Mouse (Mus musculus) megakaryocyte, adult 5-6 weeks (primary cell): ENCODE data around the gene Med27. TPM values are rescaled to one million over a fixed set of nuclear protein-coding genes. Genes with fewer than 3 reads are reported as not detected.

Source experiments
- ATAC-seq: 2 replicates; pipeline ENCODE4 v1.8.0; 2016; ENCODE audit warnings: mild to moderate bottlenecking, inconsistent platforms; ENCODE audit not compliant: poor library complexity, severe bottlenecking
- total RNA-seq, 2 experiments: library from RNA; stranded (forward) in 1 of 2; stranded (reverse) in 1 of 2; fragments of 153-499, 151-499 nt in 1 of 2; fragments of 221-1000, 200-1000 nt in 1 of 2; gene quantifications; 2 replicates each; pipeline versions ENCODE4 v1.2.3 to v1.2.4; 2015 to 2017

Gene Med27
- total RNA-seq, 2 experiments from 2014 or later = 17.8 to 34.2 TPM

DNA sequence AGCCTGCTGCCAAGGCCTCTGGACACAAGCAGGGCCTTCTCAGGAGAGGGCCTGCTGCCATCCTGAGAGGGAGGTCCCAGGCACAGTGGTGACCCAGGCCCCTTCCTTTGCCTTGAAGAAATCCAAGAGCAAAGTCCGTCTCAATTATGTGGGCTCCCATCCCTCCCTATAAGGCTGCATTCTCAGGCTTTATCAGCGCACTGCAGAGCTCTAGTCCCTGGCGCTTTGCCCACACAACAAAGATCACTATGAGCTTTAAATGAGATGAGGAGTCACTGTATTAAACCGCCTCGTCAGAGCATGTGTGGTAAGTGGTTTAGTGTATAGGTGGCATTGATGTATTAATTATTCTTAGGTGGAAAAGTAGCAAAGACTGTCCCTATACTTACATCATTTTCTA lies 85.9 kb downstream of the Med27 start:
- ATAC-seq = no peak

DNA sequence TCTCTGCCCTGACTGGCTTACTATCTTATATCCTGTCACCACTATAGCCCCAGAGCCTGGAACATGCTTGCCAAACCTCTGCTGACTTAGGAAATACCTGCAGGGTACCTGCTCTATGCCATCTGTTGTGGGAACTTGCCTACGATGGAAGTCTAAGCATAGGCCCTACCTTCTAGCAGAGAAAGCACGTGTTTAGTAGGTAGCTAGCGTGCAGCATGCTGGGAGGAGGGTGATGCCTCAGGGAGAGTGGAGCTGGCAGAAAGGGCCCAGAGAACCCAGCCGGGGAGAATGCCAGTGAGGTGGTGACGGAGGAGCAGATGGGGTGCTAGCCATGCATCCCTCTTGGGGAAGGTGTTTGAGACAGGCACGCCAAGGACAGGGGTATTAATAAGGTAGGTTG lies 89.8 kb downstream of the Med27 start:
- no peak for ATAC-seq

DNA sequence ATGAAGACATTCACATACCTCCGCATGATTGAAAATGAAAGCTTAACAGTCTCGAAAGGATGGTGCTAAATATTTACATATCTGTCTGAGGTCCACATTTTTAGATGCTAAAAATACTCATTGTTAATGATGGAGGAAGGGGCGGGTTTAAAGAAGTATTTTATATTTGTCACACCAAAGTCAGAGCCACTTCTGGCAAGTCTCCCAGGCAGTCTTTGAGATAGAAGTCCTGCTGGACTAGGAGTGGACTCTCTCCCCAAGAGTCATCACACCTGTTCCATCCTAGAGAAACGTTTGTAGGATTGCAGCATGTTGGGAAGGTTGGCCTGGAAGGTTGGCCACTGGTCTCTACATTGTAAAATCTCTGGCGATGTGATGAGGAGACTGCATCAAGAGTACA lies 90.5 kb downstream of the Med27 start:
- no peak for ATAC-seq

DNA sequence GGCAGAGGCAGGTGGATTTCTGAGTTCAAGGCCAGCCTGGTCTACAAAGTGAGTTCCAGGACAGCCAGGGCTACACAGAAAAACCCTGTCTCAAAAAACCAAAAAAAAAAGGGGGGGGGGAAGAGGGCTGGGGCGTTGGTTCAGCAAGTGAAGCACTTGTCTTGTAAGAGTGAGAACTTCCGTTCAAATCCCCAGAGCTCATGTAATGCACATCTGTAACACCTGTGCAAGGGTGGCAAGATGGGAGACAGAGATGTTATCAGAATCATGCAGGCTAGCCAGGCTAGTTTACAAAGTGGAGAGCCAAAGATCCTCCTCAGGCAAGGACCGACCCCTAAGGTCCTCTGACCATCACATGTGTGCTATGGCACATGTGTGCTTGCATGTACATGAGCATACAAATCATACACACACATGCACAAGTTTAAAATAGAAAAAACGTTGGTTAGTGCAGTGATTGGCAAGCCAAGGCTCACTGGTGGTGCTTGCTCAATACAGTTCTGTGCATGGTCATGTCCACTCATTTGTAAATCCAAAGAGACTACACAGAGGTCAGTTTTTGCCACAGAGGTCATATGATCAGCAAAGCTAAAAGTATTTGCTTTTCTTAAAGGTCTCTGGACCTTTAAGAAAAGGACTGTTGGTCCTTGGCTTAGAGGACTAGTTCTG lies 91.4 kb downstream of the Med27 start:
- ATAC-seq = no peak

DNA sequence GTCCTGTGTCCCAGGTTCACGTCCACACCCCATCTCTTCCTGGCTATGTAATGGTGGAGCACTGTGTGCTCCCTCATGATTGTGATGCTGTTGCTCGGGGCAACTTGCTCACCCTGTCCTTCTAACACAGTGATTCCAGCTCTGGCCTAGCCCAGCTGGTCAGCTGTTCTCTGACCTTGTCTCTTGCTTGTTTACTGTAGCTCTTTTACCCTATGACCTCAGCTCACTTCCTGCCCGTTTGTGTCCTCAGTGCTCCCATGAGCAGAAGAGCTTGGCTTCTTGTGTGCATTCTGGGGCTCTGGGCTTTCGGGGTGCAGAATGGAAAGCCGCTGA lies 91.9 kb downstream of the Med27 start:
- no peak for ATAC-seq

DNA sequence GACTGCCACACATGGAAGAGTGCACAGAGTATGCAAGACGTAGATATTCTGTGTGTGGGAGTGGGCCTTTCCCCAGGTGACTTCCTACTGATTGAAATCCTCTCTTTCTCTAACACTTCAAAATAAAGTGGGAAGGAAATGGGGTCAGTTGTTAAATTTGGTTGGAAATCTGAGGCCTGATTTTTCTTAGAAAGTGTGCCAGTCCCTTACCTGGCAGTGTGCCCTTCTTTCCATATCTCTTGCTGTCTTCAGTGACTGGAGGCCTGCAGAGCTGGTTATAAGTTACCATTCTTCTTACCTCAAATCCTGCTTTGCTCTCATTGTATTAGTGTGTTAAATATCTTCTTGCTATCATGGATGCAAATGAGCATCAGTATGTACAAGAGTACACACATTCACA lies 92.4 kb downstream of the Med27 start:
- no peak for ATAC-seq

DNA sequence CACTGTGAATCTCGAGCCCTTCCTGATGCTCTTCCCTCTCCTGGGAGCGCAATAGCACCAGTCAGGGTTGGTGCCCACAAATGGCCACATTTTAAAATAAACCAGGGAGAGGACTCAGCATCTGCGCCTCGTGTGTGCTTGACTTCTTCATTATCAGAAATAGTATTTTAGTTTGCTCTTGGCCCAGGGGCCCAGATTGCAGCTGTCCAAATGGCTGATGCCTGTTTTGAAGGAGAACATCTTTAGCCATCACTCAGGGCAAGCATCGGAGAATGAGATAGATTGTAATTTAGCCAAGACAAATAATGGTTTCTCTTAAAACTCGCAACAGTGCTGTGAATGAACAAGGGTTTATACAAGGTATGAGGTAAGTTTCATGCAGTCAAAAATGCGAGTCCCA lies 92.8 kb downstream of the Med27 start:
- ATAC-seq = no peak

DNA sequence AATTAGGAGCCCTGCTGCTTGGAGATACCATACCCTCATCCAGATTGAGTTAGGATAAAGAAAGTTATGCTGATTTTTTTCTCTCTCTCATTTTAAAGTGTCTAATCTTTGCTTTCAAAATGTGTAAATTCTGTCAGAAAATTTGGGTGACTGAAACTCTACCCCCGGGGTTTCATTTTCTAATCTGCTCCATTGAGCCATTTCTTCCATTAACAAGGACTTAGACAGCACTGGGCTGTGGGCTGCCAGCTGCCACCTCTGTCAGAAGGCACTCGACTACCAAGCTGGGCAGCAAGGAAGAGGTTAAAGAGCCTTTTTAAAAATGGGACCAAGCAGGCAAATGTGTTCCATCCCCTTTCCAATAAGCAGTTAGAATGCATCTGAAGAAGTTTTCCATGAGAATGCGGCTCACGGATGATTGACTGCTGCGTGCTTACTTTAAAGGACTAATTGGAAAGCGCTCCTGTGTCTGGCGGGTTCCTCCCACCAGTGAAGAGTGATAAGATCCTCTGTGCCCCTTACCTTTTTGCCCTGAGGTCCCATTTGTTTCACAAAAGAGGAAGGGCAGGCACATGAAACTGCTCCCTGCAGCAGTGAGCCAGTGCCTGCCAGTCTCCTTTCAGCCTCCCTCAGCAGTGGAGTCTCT lies 93.4 kb downstream of the Med27 start:
- ATAC-seq = no peak

DNA sequence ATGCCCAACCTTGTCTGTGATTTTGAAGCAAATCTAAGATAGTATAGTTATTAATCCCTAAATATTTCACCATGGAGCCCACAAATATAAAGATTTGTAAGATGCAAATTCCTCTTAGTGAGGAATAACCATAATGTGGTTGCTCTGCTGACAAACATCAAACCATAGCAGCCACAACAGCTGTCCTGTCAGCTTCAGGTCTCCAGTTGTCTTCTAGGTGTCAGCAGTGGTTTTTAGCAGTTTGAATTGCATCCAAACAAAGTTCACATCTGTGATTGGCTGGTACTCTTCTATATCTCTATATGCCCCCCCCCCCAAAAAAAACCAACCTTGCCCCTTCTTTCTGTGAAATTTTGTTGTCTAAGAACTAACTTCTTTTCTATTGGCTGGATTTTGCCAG lies 95.7 kb downstream of the Med27 start:
- ATAC-seq = no peak

DNA sequence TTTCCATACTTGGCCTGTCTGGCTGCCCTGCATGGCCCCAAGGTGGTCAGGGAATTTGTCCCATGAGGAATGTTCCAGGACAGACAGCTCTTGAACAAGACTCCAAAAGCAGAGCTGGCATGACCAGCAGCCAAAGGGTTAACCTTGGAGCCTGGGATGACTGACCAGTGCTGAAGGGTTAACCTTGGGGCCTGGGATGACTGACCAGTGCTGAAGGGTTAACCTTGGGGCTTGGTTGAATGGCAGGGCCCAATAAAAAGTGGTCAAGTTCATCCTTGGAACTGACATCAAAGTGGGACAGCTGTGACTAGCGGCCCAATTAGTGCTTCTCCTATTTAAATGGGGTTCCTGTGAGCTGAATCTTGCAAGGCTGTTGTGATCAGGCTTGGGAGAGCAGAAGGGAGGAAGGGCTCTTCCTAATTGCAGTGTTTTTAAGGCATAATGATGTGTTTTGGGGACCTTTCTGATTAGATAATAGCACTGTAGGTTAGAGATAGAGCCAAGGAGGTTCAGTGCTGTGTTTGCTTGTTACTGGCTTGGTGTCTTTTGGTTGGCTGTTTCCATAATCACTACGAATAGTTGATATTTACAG lies 97.1 kb downstream of the Med27 start:
- no peak for ATAC-seq

DNA sequence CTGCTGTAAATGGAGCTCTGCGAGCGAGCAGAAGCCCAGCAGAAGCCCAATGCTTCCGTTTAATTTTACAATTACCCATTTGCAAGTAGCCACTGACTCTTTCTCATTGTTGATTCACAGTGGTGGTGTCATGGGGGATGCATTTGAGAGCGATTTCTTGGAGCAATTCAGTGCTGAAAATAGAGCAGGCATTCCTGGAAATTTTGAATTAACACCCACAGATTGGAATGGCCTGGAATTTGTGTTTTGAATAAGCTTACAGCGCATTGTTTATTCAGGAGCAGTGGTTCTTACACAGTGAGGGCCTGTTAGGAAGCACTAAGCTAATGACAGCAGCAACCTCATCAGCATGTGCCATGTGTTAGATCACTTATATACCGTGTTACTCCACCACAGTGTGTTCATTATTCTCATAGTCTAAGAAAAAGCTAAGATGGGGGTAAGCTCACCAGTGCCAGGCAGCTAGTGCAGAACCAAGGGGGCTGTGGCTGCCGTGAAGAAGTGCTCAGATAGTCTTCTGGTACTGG lies 101.9 kb downstream of the Med27 start:
- ATAC-seq = no peak

DNA sequence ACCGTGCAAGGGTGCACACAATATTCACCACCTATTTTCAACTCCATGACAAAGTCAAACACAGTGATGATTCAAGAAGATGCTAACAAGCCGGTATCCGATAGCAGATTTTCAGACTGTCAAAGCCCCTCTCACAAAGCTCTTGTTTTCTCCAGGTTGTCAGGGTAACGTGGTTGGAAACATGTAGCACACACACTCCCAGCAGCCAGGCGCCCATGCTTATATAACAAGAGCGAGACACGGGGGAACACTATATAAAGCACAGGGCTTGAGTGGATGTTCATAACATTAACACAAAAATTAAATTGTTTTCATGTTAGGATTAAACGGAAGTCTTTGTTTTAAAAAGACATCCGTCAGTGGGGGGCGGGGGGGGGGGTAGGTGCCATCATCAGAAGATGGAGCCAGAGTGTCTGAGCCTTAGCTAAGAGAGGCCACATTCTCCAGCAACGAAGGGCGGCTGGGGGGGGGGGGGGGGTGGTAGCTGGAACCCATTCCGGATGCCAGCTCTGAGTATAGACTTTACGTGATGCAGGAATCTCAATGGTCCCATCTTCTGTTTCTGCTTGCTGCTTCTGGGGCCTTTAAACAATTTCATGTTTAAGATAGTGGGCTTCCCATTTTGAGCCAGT lies 104.9 kb downstream of the Med27 start:
- ATAC-seq = no peak

DNA sequence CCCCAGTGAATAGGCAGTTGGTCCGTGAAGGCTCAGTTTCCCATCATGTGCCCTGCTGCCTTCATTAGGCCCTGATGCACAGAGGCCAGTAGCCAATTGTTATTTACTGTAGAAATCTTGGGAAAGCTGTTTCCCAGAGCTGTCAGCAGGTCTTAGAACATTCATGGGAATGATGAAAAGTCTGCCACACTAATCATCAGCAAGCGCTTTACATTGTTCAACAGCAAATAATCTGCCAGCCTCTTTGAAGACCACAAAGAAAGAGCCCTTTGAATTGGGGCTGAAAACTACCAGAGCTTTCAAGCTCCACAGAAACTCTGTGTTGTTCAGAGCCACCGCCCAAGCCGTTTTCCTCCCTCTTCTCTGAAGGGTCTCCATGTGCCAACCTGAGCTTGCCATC lies 106.8 kb downstream of the Med27 start:
- ATAC-seq = no peak

DNA sequence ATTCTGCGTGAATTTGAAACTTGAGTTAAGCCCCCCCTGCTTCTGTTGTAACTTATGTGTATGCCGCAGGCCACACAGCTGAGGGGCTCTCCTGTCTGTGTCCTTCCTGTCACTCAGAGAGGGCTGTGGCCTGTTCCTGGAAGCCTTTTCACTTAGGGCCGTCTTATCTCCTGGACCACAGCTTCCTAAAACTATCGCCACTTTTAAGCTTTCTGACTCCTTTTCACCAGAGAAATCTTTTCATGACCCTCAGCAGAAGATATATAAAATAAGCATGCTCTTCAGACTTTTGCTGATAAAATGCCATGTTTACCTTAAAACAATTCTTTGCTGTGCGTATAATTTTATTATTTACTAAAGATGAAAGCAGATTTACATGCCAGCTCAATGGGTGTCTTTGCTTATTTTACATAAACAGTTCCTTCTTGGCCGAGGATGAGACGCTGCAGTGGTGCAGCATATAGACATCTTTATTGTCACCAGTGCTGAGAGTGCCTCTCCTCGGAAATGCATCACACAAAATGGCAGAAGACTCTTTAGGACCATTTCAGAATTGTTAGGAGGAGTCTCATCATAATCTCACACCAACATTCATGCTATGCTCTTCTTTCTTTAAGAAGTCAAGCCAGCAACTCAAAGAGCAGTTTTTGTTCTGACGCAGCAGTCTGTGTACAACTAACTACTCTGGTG lies 110.2 kb downstream of the Med27 start:
- no peak for ATAC-seq

DNA sequence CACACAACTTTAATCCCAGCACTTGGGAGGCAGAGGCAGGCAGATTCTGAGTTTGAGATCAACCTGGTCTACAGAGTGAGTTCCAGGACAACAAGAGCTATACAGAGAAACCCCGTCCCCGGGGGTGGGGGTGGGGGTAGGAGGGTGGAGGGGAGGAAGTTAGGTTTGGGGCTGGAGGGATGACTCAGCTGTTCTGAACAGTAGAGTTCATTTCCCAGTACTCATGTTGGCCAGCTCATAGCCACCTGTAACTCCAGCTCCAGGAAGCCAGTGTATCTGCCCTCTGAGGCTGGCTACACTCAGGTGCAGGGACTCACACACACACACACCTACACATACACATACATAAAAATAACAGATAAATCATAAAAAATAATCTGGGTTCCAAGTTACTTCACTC lies 111.1 kb downstream of the Med27 start:
- ATAC-seq = no peak

DNA sequence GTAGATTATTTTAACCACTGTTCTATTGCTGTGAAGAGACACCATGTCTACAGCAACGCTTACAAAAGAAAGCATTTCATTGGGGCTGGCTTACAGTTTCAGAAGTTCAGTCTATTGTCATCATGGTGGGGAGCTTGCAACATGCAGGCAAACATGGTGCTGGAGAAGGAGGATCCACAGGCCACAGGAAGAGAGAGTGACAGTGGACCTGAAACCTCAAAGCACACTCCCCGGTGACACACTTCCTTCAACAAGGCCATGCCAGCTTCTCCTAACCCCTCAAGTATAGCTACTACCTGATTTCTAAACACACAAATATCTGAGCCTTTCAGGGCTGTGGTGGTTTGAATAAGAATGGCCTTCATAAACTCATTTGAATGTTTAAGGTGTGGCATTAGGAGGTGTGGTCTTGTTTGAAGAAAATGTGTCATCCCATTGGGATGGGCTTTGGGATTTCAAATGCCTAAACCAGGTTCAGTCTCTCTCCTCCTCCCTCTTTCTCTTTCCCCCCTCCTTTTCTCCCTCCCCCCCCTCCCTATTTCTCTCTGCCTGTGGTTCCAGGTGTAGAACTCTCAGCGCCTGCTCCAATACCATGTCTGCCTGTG lies 111.8 kb downstream of the Med27 start:
- no peak for ATAC-seq

DNA sequence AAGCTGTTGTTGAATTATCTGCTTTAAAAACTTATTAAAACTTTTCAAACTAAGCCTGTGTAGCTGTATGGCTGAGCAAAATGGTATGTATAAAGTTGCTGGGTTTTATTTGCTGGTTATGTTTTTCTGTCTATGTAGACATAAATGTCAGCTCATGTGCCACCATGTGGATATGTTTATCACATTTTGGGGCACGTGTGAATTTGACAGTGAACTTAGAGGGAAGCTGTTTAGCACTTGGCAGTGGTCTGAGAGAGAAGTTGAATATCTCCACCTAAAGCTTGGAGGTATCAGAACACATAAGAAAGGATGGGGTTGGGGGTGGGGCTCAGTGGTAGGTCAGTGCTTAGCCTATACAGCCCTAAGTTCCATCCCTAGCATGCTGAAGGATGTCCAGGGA lies 113.0 kb downstream of the Med27 start:
- ATAC-seq = no peak

DNA sequence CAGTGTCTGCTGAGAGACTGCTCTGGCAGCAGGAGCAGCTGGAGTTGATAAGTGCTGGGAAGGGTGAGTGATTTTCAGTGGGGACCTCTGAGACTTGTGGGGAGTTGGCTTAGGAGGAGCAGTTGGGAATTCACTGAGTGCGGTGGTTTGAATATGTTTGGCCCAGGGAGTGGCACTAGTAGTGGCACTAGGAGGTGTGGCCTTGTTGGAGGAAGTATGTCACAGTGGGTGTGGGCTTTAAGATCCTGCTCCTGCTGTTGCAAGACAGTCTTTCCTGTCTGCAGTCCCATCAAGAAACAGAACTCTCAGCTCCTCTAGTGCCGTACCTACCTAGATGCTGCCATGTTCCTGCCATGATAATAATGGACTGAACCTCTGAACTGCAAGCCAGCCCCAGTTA lies 115.2 kb downstream of the Med27 start:
- ATAC-seq = no peak

DNA sequence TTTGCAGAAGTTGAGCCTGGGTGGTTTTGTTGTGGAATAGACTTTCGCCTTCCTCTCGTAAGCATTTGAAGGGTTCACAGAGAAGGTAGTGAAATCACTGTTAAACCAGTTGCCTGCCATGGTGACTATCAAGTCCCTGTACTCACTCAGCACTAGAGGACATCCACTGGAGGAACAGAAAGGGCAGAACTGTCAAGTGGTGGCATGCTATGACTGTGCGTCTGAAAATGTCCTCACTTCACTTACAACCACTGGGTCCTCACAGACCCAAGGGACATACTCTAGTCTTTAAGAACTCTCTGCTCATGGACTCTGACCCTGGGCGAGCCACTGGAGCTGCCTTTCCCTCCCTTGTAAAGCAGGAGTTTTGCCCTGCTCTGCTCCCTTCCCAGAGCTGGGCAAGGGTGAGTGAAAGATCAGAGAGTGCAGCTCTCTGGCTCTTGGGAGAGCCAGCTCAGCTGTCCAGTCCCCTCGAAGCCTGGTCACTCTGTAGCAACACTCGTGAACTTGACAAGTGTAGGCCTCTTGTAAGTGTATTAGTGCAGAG lies 116.5 kb downstream of the Med27 start:
- ATAC-seq = no peak

DNA sequence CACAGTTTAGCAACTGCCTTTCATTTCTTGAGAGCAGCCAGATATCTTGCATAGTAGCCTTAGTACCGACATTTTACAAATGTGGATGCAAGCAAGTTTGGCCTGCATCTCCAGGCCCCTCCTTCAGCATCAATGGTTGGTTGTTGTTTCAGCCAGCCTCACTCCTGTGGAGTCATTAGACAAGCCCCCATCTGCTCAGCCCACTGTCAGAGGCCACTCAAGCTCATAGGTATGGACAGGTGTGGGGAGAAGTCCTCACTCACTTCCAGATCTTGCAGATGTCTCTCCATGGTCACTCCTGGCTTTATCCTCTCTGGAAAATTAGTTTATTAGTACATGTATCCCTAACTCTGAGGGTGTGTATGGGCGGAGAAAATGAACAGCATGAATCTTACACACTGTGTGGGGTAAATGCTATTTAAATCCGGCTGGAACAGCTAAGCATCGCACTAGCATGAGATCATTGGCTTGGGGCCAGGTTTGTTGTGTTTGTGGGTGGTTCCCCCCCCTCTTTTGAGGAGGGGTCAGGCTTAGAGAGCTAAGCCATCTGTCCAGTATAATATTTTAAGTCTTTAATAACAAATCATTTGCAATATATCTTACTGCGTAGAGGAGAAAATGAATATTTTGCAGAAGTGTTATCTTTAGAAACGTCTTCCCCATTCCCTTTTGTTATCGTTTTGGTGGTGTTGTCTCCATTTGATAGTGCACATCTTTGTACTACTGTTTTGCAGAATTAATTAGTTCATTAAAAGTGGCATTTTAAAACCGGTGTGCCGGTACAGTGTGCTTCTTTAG lies 118.4 kb downstream of the Med27 start:
- no peak for ATAC-seq
